Mouse (Mus musculus) small intestine, adult 2 months (tissue): ENCODE data around the gene Ubiad1. TPM values are rescaled to one million over a fixed set of nuclear protein-coding genes. Genes with fewer than 3 reads are reported as not detected.

Source experiments
- H3K27ac ChIP-seq: fragments of 200-500 bp; 2 replicates; pipeline ENCODE4 v1.5.1; 2012; ENCODE audit warnings: low read depth, low read length, control low read depth, inconsistent platforms; ENCODE audit not compliant: insufficient read depth
- H3K27me3 ChIP-seq: fragments of 200-500 bp; 2 replicates; pipeline ENCODE4 v1.6.1; 2012; ENCODE audit warnings: mild to moderate bottlenecking, moderate library complexity, low read length, inconsistent platforms; ENCODE audit not compliant: control insufficient read depth, insufficient read depth
- H3K36me3 ChIP-seq: fragments of 200-500 bp; 2 replicates; pipeline ENCODE4 v1.6.1; 2012; ENCODE audit warnings: mild to moderate bottlenecking, low read length, control low read depth, inconsistent platforms; ENCODE audit not compliant: control insufficient read depth, insufficient read depth
- H3K4me1 ChIP-seq: fragments of 200-500 bp; 2 replicates; pipeline ENCODE4 v1.6.1; 2012; ENCODE audit warnings: low read length, inconsistent platforms, mixed read lengths; ENCODE audit not compliant: control insufficient read depth, insufficient read depth, insufficient read length
- H3K4me3 ChIP-seq: fragments of 200-500 bp; 2 replicates; pipeline ENCODE4 v1.5.1; 2012; ENCODE audit warnings: low read depth, mild to moderate bottlenecking, control low read depth, inconsistent platforms, low read length, moderate library complexity
- CTCF ChIP-seq: fragments of 200-500 bp; IDR thresholded peaks from 2 replicates; pipeline ENCODE4 v1.5.1; 2012; ENCODE audit warnings: low read depth, mild to moderate bottlenecking, control low read depth, inconsistent platforms, low read length, moderate library complexity, mixed read lengths; ENCODE audit not compliant: insufficient replicate concordance, insufficient read length; ENCODE audit errors: extremely low read depth
- POLR2A ChIP-seq: fragments of 200-500 bp; IDR thresholded peaks from 2 replicates; pipeline ENCODE4 v1.6.1; 2012; ENCODE audit warnings: low read depth, mild to moderate bottlenecking, control low read depth, inconsistent platforms, low read length, moderate library complexity
- WGBS: fragments of 180-500 bp; shearing (Covaris S2); methylation state at CpG from one replicate; pipeline ENCODE4 v1.1.7; 2018; 5-methylcytosine and 5-hydroxymethylcytosine counted together
- polyA plus RNA-seq: library from polyadenylated mRNA; depleted of rRNA; stranded (reverse); fragments of >200 nt; gene quantifications from 2 replicates; pipeline ENCODE4 v1.2.3, GENCODE M21; 2012; rRNA removed

Ubiad1 gene
- 8.5 and 10.5 TPM in 2 replicates for polyA plus RNA-seq

DNA sequence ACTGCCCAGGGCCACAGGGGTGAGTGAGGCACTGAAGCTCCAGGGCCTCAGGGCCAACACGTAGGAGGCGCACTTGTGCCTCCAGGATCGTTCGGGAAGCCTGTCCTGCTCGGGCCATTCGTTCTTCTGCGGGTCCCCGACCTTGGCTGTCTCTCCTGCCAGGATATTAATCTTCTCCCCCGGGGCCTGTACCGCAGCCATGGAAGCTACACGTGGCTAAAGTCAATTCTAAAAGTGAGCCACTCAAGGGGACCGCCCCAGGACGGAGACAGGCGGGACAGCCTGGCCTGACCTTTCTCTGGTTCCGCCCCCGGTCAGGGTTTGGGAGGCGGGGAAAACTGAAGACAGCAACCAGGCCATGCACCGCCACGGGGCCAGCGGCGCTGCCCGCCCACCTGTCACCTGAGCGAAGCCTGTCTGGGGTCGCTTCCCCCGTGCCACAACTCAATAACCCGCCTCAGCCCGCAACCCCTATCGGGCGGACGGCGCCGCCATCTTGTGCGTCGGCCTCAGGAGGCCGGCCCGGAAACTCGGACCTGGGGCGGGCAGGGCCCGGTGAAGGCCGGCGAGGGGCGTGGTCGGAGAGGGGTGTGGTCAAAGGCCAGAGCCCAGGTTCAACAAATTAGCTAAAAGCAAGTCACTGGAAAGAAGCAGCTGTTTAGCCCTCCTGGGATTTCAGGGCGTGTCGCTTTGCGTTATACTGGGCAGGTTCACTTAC lies at the start of gene Ubiad1:
Gene Ubiad1 (minus strand): TSS at position 522 of the 718 bp plus-strand sequence.
- Histone ChIP-seq H3K4me3 (peak within 1 kb of the TSS; percentile 89), H3K27ac (peak within 1 kb of the TSS; percentile 82), H3K27me3 (no peaks in the 10 kb centered on the region), H3K36me3 (no peaks in the 10 kb centered on the region), H3K4me1 (peaks cover 11% of the 10 kb centered on the region; the same call in 1 of the 2 replicates)
- TF ChIP-seq CTCF = no peak
- TF ChIP-seq POLR2A = peak; percentile 72; the same call in 1 of the 2 replicates
- under 1% methylated on average over 46 of the region's 46 CpGs for WGBS

DNA sequence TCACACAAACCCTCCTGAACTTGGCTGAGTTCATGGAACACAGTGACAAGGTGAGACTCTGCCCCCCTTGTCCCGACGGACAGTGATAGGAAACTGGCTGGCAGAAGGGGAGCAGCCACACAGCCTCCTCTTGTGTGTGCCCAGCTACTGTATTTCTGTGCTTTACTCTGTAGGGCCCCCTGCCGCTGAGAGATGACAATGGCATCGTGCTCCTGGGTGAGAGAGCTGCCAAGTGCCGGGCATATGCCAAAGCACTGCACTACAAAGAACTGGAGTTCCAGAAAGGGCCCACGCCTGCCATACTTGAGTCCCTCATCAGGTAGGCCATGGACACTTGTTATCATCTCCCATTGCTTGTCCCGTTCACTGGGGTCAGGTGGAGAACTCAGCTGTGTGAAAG lies 46.9 kb upstream of the Ubiad1 start:
- peaks cover 58% of the 10 kb centered on the region for H3K36me3 ChIP-seq
- WGBS = 86% methylated on average over 7 of the region's 7 CpGs
- no peak overlapping the region for H3K27ac ChIP-seq
- H3K4me3 ChIP-seq = no peak overlapping the region
- TF ChIP-seq CTCF (no peak), POLR2A (no peak)
- H3K27me3 ChIP-seq = no peaks in the 10 kb centered on the region
- H3K4me1 ChIP-seq = 0 out of 2 replicates have a peak, but pooled peaks cover 2% of the 10 kb centered on the region

DNA sequence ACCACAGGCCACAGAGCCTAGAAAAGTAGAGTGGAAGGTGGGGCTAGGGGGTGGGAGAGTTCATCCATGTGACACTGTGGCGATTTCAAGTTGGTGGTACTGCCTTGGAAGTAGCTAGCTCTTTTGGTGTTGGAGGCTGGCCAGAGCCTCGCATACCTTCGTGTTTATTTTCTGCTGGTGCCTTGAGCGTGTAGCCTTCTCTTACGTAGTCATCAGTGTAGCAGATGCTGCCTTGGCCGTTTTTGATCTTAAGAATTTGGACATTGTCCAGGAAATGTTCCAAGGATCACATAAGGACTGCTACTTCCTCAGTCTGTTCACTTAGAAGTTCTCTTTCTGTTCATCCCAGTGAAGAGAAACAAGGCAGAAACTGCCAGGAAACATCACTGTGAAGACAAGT lies 45.9 kb upstream of the Ubiad1 start:
- H3K4me3 ChIP-seq = no peak overlapping the region
- TF ChIP-seq CTCF (no peak), POLR2A (no peak)
- peaks cover 63% of the 10 kb centered on the region for H3K36me3 ChIP-seq
- no peaks in the 10 kb centered on the region for H3K27me3 ChIP-seq
- 0 out of 2 replicates have a peak, but pooled peaks cover 2% of the 10 kb centered on the region for H3K4me1 ChIP-seq
- 42% methylated on average over 6 of the region's 6 CpGs for WGBS
- no peak overlapping the region for H3K27ac ChIP-seq

DNA sequence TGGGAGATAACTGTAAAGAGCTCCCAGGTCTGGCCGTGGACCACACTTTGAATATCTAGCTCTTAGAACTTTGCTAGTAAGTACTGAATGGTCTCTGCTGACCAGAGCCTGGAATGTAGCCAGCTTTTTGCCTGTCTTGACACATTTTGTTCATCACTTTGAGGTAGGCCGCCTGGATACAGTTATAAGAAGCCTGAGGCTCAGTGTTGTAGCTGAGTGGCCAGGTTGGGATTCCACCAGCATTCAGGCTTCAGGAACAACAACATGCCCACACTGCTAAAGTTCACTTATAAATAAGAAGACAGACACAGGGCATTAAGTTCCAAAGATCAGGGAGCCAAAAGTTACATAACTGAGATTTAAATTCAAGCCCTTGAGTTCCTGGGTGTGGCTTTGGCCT lies 43.3 kb upstream of the Ubiad1 start:
- no peak overlapping the region for H3K27ac ChIP-seq
- TF ChIP-seq CTCF = no peak
- no peak for TF ChIP-seq POLR2A
- 0 out of 2 replicates have a peak, but pooled peaks cover 2% of the 10 kb centered on the region for H3K4me1 ChIP-seq
- H3K27me3 ChIP-seq = no peaks in the 10 kb centered on the region
- 84% methylated on average over 2 of the region's 2 CpGs for WGBS
- peaks cover 75% of the 10 kb centered on the region for H3K36me3 ChIP-seq
- no peak overlapping the region for H3K4me3 ChIP-seq

DNA sequence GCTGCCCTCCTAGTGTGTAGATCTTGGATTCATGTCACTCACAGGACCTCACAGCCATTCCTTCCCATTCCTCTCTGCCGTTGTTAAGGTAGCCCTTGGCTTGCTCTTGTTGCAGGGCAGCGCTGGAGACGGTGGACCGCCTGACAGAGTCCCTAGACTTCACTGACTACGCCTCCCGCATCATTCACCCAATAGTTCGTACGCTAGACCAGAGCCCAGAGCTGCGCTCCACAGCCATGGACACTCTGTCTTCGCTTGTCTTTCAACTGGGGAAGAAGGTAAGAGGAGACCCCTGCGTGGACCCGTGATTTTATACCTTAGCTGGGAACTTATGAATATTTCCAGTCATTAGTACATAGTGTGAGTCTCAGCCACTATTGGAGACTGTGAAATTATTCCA lies 39.9 kb upstream of the Ubiad1 start:
- peaks cover 71% of the 10 kb centered on the region for H3K36me3 ChIP-seq
- 96% methylated on average over 12 of the region's 12 CpGs for WGBS
- H3K4me1 ChIP-seq = no peaks in the 10 kb centered on the region
- H3K27ac ChIP-seq = no peak overlapping the region
- H3K27me3 ChIP-seq = no peaks in the 10 kb centered on the region
- H3K4me3 ChIP-seq = no peak overlapping the region
- TF ChIP-seq POLR2A = no peak
- no peak for TF ChIP-seq CTCF

DNA sequence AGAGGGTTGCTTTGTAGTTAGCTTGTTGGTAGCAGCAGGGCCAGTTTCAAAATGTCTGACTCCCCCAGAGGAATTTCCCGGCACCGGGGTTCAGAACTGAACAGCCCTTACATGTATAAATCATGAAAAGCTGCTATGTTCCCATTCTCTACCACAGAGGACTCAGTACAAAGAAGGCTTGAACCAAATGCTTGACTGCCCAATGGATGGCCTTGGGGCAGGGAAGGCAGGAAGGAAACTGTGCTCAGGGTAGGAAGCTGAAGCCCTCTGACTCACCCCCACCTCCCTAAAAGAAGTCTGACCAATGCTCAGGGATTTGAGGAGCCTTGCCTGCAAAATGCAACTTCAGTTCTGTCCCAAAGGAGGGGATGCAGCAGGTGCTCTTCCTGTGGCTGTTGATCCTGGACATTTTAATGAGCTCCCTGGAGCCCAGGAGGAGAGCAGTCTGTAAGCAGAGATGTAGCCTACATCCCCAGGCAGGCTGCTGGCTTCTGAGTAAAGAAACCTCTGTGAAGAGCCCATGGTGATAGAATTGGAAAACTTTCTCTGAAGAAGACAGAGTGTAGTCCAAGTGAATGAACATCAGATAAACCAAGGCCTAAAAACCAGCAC lies 37.1 kb upstream of the Ubiad1 start:
- Histone ChIP-seq H3K27me3 (no peaks in the 10 kb centered on the region), H3K27ac (no peak overlapping the region), H3K36me3 (peaks cover 57% of the 10 kb centered on the region), H3K4me1 (no peaks in the 10 kb centered on the region), H3K4me3 (no peak overlapping the region)
- TF ChIP-seq POLR2A (no peak), CTCF (no peak)
- 88% methylated on average over 2 of the region's 2 CpGs for WGBS

DNA sequence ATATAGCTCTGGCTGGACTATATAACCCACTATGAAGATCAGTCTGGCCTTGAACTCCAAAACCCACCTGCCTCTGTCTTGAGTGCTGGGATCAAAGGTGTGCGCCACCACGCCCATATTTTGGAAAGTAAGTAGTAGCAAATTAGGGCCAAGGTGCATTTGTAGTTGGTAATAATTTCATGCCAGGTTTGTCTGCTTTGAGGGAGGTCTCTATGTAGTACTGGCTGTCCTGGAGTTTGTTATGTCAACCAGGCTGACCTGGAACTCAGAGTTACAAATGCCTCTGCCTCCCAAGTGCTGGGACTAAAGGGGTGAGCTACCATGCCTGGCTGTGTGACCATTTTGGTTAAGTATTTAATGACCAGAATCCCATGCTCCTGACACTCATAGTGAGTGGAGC lies 35.7 kb upstream of the Ubiad1 start:
- peaks cover 54% of the 10 kb centered on the region for H3K36me3 ChIP-seq

More for the DNA sequence above, 35.7 kb upstream of the Ubiad1 start:
- Histone ChIP-seq H3K4me1 (no peaks in the 10 kb centered on the region), H3K4me3 (no peak overlapping the region), H3K27me3 (no peaks in the 10 kb centered on the region), H3K27ac (no peak overlapping the region)
- TF ChIP-seq CTCF (no peak), POLR2A (no peak)
- WGBS = 93% methylated on average over 2 of the region's 2 CpGs
